Mouse (Mus musculus): Measurements from ENCODE around the gene Atp6v1e2.
A peak's percentile ranks its signal among the peaks of the same experiment; 100 is the strongest.

The Atp6v1e2 gene

GRCm38 (mm10) chr17:86947840-86948796, at the start of gene Atp6v1e2:
TSS of gene Atp6v1e2 (minus strand) at chr17:86947897.
- peak; percentile 77 for DNase-seq (ENCODE audit: low spot score)

GRCm38 (mm10) chr17:86997323-86997722, 49.6 kb upstream of the Atp6v1e2 start:
- DNase-seq (ENCODE audit: low spot score) = no peak

GRCm38 (mm10) chr17:86991306-86991705, 43.6 kb upstream of the Atp6v1e2 start:
- no peak for DNase-seq (ENCODE audit: low spot score)

GRCm38 (mm10) chr17:86988601-86989184, 41.0 kb upstream of the Atp6v1e2 start:
- peak; percentile 43 for DNase-seq (ENCODE audit: low spot score)

GRCm38 (mm10) chr17:86988161-86988560, 40.5 kb upstream of the Atp6v1e2 start:
- DNase-seq (ENCODE audit: low spot score) = no peak

- DNase-seq (ENCODE audit: low spot score) = no peak
Measured at GRCm38 (mm10) chr17:86986449-86987138, 38.9 kb upstream of the Atp6v1e2 start.

- no peak for DNase-seq (ENCODE audit: low spot score)
Measured at GRCm38 (mm10) chr17:86982497-86982896, 34.8 kb upstream of the Atp6v1e2 start.

GRCm38 (mm10) chr17:86981701-86982100, 34.0 kb upstream of the Atp6v1e2 start:
- DNase-seq (ENCODE audit: low spot score) = no peak

GRCm38 (mm10) chr17:86981205-86981604, 33.5 kb upstream of the Atp6v1e2 start:
- no peak for DNase-seq (ENCODE audit: low spot score)

GRCm38 (mm10) chr17:86978496-86978895, 30.8 kb upstream of the Atp6v1e2 start:
- no peak for DNase-seq (ENCODE audit: low spot score)

GRCm38 (mm10) chr17:86976387-86976786, 28.7 kb upstream of the Atp6v1e2 start:
- no peak for DNase-seq (ENCODE audit: low spot score)

- DNase-seq (ENCODE audit: low spot score) = no peak
Measured at GRCm38 (mm10) chr17:86973097-86973496, 25.4 kb upstream of the Atp6v1e2 start.

GRCm38 (mm10) chr17:86971860-86972259, 24.2 kb upstream of the Atp6v1e2 start:
- no peak for DNase-seq (ENCODE audit: low spot score)

- DNase-seq (ENCODE audit: low spot score) = no peak
Measured at GRCm38 (mm10) chr17:86971036-86971435, 23.3 kb upstream of the Atp6v1e2 start.

GRCm38 (mm10) chr17:86970026-86970750, 22.5 kb upstream of the Atp6v1e2 start:
- DNase-seq (ENCODE audit: low spot score) = no peak

GRCm38 (mm10) chr17:86969582-86969981, 21.9 kb upstream of the Atp6v1e2 start:
- DNase-seq (ENCODE audit: low spot score) = no peak

GRCm38 (mm10) chr17:86968581-86968980, 20.9 kb upstream of the Atp6v1e2 start:
- no peak for DNase-seq (ENCODE audit: low spot score)

GRCm38 (mm10) chr17:86967536-86968525, 20.1 kb upstream of the Atp6v1e2 start:
- no peak for DNase-seq (ENCODE audit: low spot score)

- DNase-seq (ENCODE audit: low spot score) = no peak
Measured at GRCm38 (mm10) chr17:86967048-86967447, 19.4 kb upstream of the Atp6v1e2 start.

- DNase-seq (ENCODE audit: low spot score) = no peak
Measured at GRCm38 (mm10) chr17:86966040-86966439, 18.3 kb upstream of the Atp6v1e2 start.

GRCm38 (mm10) chr17:86965121-86965520, 17.4 kb upstream of the Atp6v1e2 start:
- no peak for DNase-seq (ENCODE audit: low spot score)
